Mouse (Mus musculus) forelimb bud, embryonic 11.5 days (tissue): ENCODE measurements around the gene Rab3a.

ENCODE experiments used
- DNase-seq: peaks from one replicate; pipeline ENCODE4 v3.0.0-alpha.2; 2012; ENCODE audit warnings: low read depth, low spot score

The Rab3a gene

GRCm38 (mm10) chr8:70754043-70754870 is at the start of gene Rab3a:
Rab3a (plus strand) TSS chr8:70754679.
- peak; percentile 98 for DNase-seq

GRCm38 (mm10) chr8:70708281-70708680 is 46.2 kb upstream of the Rab3a start:
- no peak for DNase-seq

GRCm38 (mm10) chr8:70709794-70710193 is 44.7 kb upstream of the Rab3a start:
- no peak for DNase-seq

GRCm38 (mm10) chr8:70710296-70710695 is 44.2 kb upstream of the Rab3a start:
- DNase-seq: no peak

DNA sequence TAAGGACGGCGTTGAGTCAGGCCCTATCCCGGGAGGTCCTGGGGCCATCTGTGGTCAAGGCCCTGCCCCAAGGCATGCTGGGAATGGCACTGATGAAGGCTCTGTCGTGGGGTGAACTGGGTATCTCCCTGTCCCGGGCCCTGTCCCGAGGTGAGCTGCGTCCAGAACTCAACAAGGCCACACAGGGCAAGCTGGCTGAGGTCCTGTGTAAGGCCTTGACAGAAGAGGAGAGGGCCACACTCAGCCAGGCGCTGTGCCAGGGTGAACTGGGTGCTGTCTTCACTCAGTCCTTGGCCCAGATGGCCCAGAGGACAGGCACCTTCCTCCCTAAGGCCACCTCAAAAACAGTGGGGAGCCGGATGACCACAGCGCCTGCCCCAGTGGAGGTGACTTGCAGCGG is 43.4 kb upstream of the Rab3a start:
- no peak for DNase-seq

DNA sequence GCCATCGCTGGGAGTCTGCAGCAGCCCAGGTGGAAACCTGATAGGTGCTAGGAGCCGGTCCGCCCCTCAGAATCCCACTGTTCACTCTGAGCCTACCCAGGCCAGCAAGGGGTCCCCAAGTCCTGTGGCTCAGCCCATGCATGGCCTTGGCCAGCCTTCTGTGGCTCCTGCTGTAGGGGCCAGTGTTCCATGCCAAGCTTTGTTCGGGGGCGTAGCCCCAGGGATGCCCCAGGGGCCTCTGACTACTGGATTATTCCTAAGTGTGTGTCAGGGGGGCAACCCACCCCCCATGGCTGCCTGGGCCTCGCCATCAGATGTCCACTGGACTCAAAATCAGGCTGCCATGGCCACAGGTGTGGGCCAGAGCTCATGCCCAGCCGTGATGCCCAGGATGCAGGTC is 40.5 kb upstream of the Rab3a start:
- no peak for DNase-seq

DNA sequence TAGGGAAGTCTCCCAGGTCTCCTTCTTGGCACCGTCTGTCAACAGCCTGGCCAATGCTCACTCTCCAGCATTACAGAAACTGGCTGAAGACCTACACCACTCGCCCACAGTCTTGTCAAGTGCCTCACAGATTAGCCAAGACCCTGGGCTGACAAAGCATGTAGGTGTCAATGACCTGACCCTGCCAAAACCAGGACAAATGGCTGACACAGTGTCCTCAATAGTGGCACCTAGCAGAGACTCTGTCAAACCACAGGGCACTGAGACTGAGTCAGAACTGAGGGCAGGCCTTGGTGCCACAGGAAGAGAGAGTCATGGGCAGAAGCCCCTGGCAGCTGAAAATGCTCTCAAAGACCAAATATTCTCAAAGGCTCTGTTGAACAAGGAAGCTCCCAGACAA is 39.4 kb upstream of the Rab3a start:
- no peak for DNase-seq

DNA sequence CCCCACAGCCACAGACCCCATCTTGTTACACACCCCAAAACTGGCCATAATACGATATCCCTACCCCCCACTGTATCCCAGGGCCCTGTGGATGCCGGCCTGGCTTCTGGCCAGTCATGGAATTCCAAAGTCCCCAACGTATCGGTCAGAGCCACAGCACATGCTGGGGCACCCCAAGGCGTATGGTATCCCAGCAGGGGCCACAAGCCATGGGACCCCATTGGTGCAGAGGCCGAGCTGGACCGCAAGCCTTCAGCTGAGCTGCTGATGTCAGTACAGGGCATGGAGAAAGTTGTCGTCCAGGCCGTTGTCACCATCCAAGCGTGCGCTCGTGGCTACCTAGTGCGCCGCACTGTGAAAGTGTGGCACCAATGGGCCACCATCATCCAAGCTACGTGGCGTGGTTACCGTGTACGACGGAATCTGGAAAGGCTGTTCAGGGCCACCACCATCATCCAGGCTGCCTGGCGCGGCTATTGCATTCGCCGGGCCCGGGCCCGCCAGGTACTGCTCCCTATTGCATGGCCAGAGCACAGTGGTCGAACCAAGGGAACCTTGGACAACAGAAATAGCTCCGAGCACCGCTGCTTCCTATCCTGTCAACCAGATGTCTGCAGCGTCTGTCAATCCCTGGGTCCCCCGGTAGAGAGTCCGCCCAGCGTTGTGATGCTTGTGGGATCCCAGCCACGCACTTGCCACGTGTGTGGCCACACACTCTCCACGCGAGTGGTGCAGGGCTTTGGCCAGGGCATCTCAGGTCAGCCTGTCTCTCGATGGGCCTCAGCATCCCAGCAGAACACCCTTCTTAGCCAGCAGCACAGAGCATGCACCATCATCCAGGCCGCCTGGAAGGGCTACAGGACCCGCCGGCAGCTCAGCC is 37.7 kb upstream of the Rab3a start:
- no peak for DNase-seq

- DNase-seq: no peak
Measured at GRCm38 (mm10) chr8:70718297-70718696, 36.2 kb upstream of the Rab3a start, which contains the start of gene Gm3336. Gm3336 (plus strand) TSS chr8:70718543.

- no peak for DNase-seq
Measured at GRCm38 (mm10) chr8:70719796-70720270, 34.6 kb upstream of the Rab3a start.

DNA sequence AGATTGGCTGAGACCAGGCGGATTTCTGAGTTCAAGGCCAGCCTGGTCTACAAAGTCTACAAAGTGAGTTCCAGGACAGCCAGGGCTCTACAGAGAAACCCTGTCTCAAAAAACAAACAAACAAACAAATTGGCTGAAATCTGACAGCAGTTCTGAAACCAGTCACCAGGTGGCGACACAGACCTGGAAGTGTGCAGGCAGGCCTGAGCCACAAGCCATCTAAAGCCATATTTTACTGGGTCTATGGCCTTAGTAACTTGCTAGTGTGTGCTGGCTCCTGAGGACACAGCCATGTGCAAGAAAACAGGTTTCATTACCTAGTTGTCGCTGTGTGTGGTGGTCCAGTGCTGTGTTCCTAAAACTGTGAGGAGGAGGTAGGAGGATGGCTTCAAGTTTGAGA is 33.7 kb upstream of the Rab3a start:
- peak; percentile 89 for DNase-seq

- no peak for DNase-seq
Measured at GRCm38 (mm10) chr8:70721601-70722000, 32.9 kb upstream of the Rab3a start.

DNA sequence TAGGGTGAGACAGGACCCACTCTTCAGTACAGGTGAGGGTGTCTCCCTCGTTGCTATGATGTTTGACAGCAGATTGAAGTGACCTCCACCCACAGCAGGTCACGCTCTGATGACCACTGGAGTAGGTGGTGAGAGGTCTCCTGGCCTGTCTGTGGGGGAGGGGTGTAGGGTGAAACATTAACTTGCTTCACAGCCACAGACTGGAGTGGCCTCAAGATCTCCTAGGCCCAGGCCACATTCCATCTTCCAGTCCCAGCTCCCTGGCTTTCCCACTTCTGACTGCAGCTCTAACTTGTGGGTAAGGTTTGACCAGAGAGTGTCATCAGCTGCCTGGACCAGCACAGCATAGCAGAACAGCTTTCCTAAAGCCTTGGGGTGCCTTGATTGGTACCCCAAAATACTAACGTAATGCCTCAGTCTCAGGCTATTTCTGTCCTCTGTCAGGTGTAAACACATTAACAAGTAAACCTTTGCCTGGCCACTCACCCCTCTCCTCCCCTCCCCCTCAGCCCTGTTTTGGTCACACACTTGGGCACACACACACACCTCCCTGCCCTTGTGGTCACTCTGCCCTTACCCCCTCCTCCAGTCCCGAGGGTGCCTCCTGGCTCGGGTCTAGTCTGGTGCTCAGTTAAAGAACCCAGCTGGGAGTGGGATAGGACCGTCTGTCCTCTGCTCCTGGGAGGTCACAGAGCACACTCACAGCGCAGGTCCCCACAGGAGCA is 30.8 kb upstream of the Rab3a start, which contains the start of gene Pde4c:
Gene Pde4c (plus strand): TSS at position 235 of the 725 bp plus-strand sequence.
- no peak for DNase-seq

DNA sequence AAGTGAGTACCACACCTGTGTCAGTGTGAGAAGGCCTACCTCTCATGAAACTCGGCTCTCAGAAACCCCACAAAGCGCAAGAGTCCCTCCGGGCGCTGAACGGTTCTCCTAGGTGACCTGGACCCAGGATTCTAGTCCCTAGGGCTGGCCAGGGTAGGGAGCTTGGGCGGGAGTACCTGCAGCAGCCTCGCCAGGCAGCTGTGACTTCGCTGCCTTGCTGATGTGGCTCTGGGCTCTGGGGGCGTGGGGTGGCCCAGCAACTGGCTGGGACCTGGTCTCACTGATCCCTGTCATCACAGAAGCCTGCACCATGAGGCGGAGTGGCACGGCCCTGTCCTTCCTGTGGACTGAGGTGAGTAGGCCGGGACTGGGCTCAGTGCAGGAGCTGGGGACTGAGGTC is 30.3 kb upstream of the Rab3a start:
- DNase-seq: no peak

GRCm38 (mm10) chr8:70725792-70726447 is 28.6 kb upstream of the Rab3a start:
- no peak for DNase-seq

- DNase-seq: no peak
Measured at GRCm38 (mm10) chr8:70726721-70727120, 27.8 kb upstream of the Rab3a start.

DNA sequence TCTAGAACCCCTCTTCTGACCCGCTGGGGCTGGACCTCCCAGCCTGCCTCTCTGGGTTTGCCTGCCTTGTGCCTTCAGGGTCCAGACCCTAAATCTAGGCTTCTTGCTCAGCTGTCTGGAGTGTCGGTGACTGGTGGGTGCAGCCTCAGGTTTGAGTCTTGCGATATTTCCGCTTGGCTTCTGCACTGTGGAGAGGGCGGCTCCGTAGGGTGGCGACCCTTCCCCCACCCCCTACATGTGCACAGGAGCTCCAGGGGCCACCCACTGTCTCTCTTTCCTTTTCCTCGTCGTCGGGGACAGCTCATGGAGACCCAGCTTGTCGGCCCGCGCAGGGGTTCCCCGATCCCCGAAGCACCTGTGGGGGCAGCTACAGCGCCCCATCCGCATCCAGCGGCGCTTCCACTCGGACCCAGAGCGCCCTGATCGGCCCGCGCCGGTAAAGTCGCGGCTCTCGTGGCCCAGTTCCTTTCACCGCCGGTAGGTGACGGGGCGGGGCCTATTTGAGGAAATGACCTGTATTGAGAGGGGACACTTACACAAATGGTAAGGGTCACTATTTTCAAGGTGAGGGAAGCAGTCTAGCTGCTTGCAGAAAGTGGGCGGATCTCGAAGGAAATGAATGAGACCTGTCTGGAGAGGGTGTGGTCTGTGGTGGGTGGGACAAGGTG is 24.5 kb upstream of the Rab3a start:
- peak; percentile 21 for DNase-seq

GRCm38 (mm10) chr8:70730956-70731355 is 23.5 kb upstream of the Rab3a start:
- DNase-seq: no peak

- no peak for DNase-seq
Measured at GRCm38 (mm10) chr8:70737705-70738104, 16.8 kb upstream of the Rab3a start.

- no peak for DNase-seq
Measured at GRCm38 (mm10) chr8:70738211-70738610, 16.3 kb upstream of the Rab3a start.

DNA sequence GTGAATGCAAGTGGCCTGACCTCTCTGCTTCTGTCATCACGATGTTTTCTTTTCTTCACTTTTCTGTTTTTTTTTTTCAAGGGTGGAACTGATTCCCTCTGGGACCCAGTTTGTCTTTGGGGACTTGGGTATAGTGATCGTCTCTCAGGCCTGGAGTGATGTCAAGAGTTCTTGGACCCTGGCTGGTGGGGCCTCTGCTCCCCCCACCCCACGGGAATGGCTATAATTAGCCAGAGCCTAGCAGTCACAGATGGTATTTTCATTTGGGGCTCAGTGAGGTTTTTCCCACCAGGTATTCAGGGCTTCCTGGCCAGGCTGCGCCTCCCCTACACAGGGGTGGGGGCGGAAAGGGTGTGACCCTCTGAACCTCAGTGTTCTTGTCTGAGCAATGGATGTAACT is 12.8 kb upstream of the Rab3a start:
- no peak for DNase-seq
